Mouse (Mus musculus) limb, embryonic 15.5 days (tissue): ENCODE measurements around the gene Cd27. TPM values are rescaled to one million over a fixed set of nuclear protein-coding genes. Genes with fewer than 3 reads are reported as not detected.
"Not testable (repeated sequence)": the region's sequence is repeated elsewhere in the genome, so short reads cannot be mapped to it uniquely, and the experiment has no call there.

ENCODE experiments used
- ATAC-seq: fragments of 200-750 bp; cut with Nextera tagmentation; 2 replicates; pipeline ENCODE4 v1.8.0; 2017; ENCODE audit warnings: low read depth, moderate TSS enrichment; ENCODE audit not compliant: insufficient number of reproducible peaks, low FRiP score, low TSS enrichment
- H3K27ac ChIP-seq: fragments of 300-500 bp; sonication (generic); 2 replicates; pipeline ENCODE4 v1.5.1; 2015; ENCODE audit warnings: moderate library complexity, mild to moderate bottlenecking, inconsistent platforms
- H3K27me3 ChIP-seq: fragments of 300-500 bp; sonication (generic); 2 replicates; pipeline ENCODE4 v1.6.1; 2015; ENCODE audit warnings: inconsistent platforms
- H3K36me3 ChIP-seq: fragments of 300-500 bp; sonication (generic); 2 replicates; pipeline ENCODE4 v1.6.1; 2015; ENCODE audit warnings: inconsistent platforms
- H3K4me1 ChIP-seq: fragments of 300-500 bp; sonication (generic); 2 replicates; pipeline ENCODE4 v1.6.1; 2015; ENCODE audit warnings: inconsistent platforms
- H3K4me2 ChIP-seq: fragments of 300-500 bp; sonication (generic); 2 replicates; pipeline ENCODE4 v1.6.1; 2015; ENCODE audit warnings: mild to moderate bottlenecking, inconsistent platforms
- H3K4me3 ChIP-seq: fragments of 300-500 bp; sonication (generic); 2 replicates; pipeline ENCODE4 v1.5.1; 2015; ENCODE audit warnings: mild to moderate bottlenecking, inconsistent platforms
- H3K9ac ChIP-seq: fragments of 300-500 bp; sonication (generic); 2 replicates; pipeline ENCODE4 v1.6.1; 2015; ENCODE audit warnings: inconsistent platforms
- H3K9me3 ChIP-seq: fragments of 300-500 bp; sonication (generic); 2 replicates; pipeline ENCODE4 v1.6.1; 2016; ENCODE audit warnings: inconsistent platforms
- WGBS: fragments of 180-500 bp; shearing (Covaris S2); methylation state at CpG from one replicate; pipeline ENCODE4 v1.1.7; 2015; 5-methylcytosine and 5-hydroxymethylcytosine counted together
- polyA plus RNA-seq: library from polyadenylated mRNA; unstranded; fragments of >200 nt; fragmentation: Nextera tagmentation; extraction: Ambion mirVana; gene quantifications from 2 replicates; pipeline ENCODE4 v1.2.1, GENCODE M21; 2015

The Cd27 gene
- polyA plus RNA-seq, 1 experiment from 2014 or later = 1.5 TPM

GRCm38 (mm10) chr6:125266600-125266999, 29.8 kb upstream of the Cd27 start:
- not testable (repeated sequence) for H3K27ac ChIP-seq, H3K4me2 ChIP-seq, H3K4me1 ChIP-seq, H3K36me3 ChIP-seq, H3K9me3 ChIP-seq, H3K9ac ChIP-seq, H3K27me3 ChIP-seq, H3K4me3 ChIP-seq, ATAC-seq
- WGBS = 59% methylated on average over 6 of the region's 6 CpGs

GRCm38 (mm10) chr6:125266091-125266490, 29.3 kb upstream of the Cd27 start:
- Histone ChIP-seq H3K27ac (no peak overlapping the region), H3K36me3 (no peaks in the 10 kb centered on the region), H3K4me3 (no peak overlapping the region), H3K4me2 (no peak overlapping the region), H3K9ac (no peak overlapping the region), H3K9me3 (no peaks in the 10 kb centered on the region), H3K27me3 (0 out of 2 replicates have a peak, but pooled peaks cover 3% of the 10 kb centered on the region), H3K4me1 (no peaks in the 10 kb centered on the region)
- WGBS = 67% methylated on average over 13 of the region's 13 CpGs
- no peak for ATAC-seq

- 0 out of 2 replicates have a peak, but pooled peaks cover 3% of the 10 kb centered on the region for H3K27me3 ChIP-seq
- H3K9ac ChIP-seq = no peak overlapping the region
- WGBS = 49% methylated on average over 10 of the region's 10 CpGs
- no peak for ATAC-seq
- no peak overlapping the region for H3K4me2 ChIP-seq
- H3K27ac ChIP-seq = no peak overlapping the region
- H3K9me3 ChIP-seq = no peaks in the 10 kb centered on the region
- H3K36me3 ChIP-seq = no peaks in the 10 kb centered on the region
- no peaks in the 10 kb centered on the region for H3K4me1 ChIP-seq
- no peak overlapping the region for H3K4me3 ChIP-seq
Measured at GRCm38 (mm10) chr6:125265239-125265638, 28.4 kb upstream of the Cd27 start.

GRCm38 (mm10) chr6:125264219-125264618, 27.4 kb upstream of the Cd27 start:
- 88% methylated on average over 9 of the region's 9 CpGs for WGBS
- H3K4me2 ChIP-seq = no peak overlapping the region

GRCm38 (mm10) chr6:125260006-125260555, 23.3 kb upstream of the Cd27 start:
- Histone ChIP-seq H3K36me3 (no peaks in the 10 kb centered on the region), H3K27me3 (no peaks in the 10 kb centered on the region), H3K4me1 (peaks cover 11% of the 10 kb centered on the region; the same call in 1 of the 2 replicates), H3K9ac (no peak overlapping the region), H3K9me3 (no peaks in the 10 kb centered on the region), H3K4me3 (no peak overlapping the region), H3K4me2 (no peak overlapping the region), H3K27ac (no peak overlapping the region)
- 78% methylated on average over 10 of the region's 10 CpGs for WGBS
- ATAC-seq = no peak

More at GRCm38 (mm10) chr6:125264219-125264618, 27.4 kb upstream of the Cd27 start:
- Histone ChIP-seq H3K9ac (no peak overlapping the region), H3K27ac (no peak overlapping the region), H3K27me3 (0 out of 2 replicates have a peak, but pooled peaks cover 3% of the 10 kb centered on the region), H3K4me3 (no peak overlapping the region), H3K4me1 (no peaks in the 10 kb centered on the region), H3K36me3 (no peaks in the 10 kb centered on the region), H3K9me3 (no peaks in the 10 kb centered on the region)
- ATAC-seq = no peak

- H3K4me1 ChIP-seq = peaks cover 11% of the 10 kb centered on the region; the same call in 1 of the 2 replicates
- peak overlapping the region; percentile 57 for H3K27ac ChIP-seq
- no peaks in the 10 kb centered on the region for H3K9me3 ChIP-seq
- H3K4me2 ChIP-seq = no peak overlapping the region
- H3K27me3 ChIP-seq = no peaks in the 10 kb centered on the region
- H3K36me3 ChIP-seq = no peaks in the 10 kb centered on the region
- no peak overlapping the region for H3K9ac ChIP-seq
- 0 out of 2 replicates have a peak, but pooled peaks have one; percentile 40 for ATAC-seq
- 71% methylated on average over 8 of the region's 8 CpGs for WGBS
- no peak overlapping the region for H3K4me3 ChIP-seq
Measured at GRCm38 (mm10) chr6:125256222-125256966, 19.6 kb upstream of the Cd27 start.

- Histone ChIP-seq H3K9me3 (no peaks in the 10 kb centered on the region), H3K9ac (no peak overlapping the region), H3K4me2 (no peak overlapping the region), H3K27me3 (no peaks in the 10 kb centered on the region), H3K36me3 (no peaks in the 10 kb centered on the region), H3K4me3 (no peak overlapping the region), H3K4me1 (peaks cover 11% of the 10 kb centered on the region; the same call in 1 of the 2 replicates), H3K27ac (peak overlapping the region; percentile 54; the same call in 1 of the 2 replicates)
- no peak for ATAC-seq
- 75% methylated on average over 7 of the region's 7 CpGs for WGBS
Measured at GRCm38 (mm10) chr6:125255516-125256044, 18.8 kb upstream of the Cd27 start.

GRCm38 (mm10) chr6:125253863-125254715, 17.3 kb upstream of the Cd27 start:
- ATAC-seq = no peak

GRCm38 (mm10) chr6:125252711-125253110, 15.9 kb upstream of the Cd27 start:
- WGBS = 88% methylated on average over 8 of the region's 8 CpGs
- no peaks in the 10 kb centered on the region for H3K27me3 ChIP-seq
- no peak overlapping the region for H3K9ac ChIP-seq
- no peak for ATAC-seq
- H3K36me3 ChIP-seq = no peaks in the 10 kb centered on the region
- H3K4me2 ChIP-seq = no peak overlapping the region
- H3K4me3 ChIP-seq = no peak overlapping the region
- H3K27ac ChIP-seq = no peak overlapping the region
- H3K4me1 ChIP-seq = peaks cover 6% of the 10 kb centered on the region; the same call in 1 of the 2 replicates
- no peaks in the 10 kb centered on the region for H3K9me3 ChIP-seq

More at GRCm38 (mm10) chr6:125253863-125254715, 17.3 kb upstream of the Cd27 start:
- no peak overlapping the region for H3K27ac ChIP-seq
- H3K4me1 ChIP-seq = peaks cover 11% of the 10 kb centered on the region; the same call in 1 of the 2 replicates
- H3K36me3 ChIP-seq = no peaks in the 10 kb centered on the region
- H3K9me3 ChIP-seq = no peaks in the 10 kb centered on the region
- no peak overlapping the region for H3K9ac ChIP-seq
- H3K4me2 ChIP-seq = no peak overlapping the region
- no peak overlapping the region for H3K4me3 ChIP-seq
- no peaks in the 10 kb centered on the region for H3K27me3 ChIP-seq
- 81% methylated on average over 14 of the region's 14 CpGs for WGBS

- H3K9me3 ChIP-seq = no peaks in the 10 kb centered on the region
- H3K9ac ChIP-seq = no peak overlapping the region
- H3K4me2 ChIP-seq = no peak overlapping the region
- no peak overlapping the region for H3K4me3 ChIP-seq
- H3K27me3 ChIP-seq = no peaks in the 10 kb centered on the region
- H3K27ac ChIP-seq = no peak overlapping the region
- H3K4me1 ChIP-seq = peaks cover 4% of the 10 kb centered on the region; the same call in 1 of the 2 replicates
- no peaks in the 10 kb centered on the region for H3K36me3 ChIP-seq
- 73% methylated on average over 3 of the region's 3 CpGs for WGBS
- no peak for ATAC-seq
Measured at GRCm38 (mm10) chr6:125252285-125252684, 15.5 kb upstream of the Cd27 start.

GRCm38 (mm10) chr6:125244551-125244950, 7.7 kb upstream of the Cd27 start:
- H3K36me3 ChIP-seq = no peaks in the 10 kb centered on the region
- H3K4me2 ChIP-seq = no peak overlapping the region
- no peaks in the 10 kb centered on the region for H3K27me3 ChIP-seq
- WGBS = 29% methylated on average over 1 of the region's 1 CpGs
- H3K27ac ChIP-seq = no peak overlapping the region
- no peaks in the 10 kb centered on the region for H3K4me1 ChIP-seq
- ATAC-seq = no peak
- H3K9ac ChIP-seq = no peak overlapping the region
- no peak overlapping the region for H3K4me3 ChIP-seq
- no peaks in the 10 kb centered on the region for H3K9me3 ChIP-seq
